Mouse (Mus musculus): Measurements from ENCODE around the gene Lrrc10b.

GRCm38 (mm10) chr19:10502571-10502970 is 45.3 kb upstream of the Lrrc10b start:
- TF ChIP-seq CTCF (IDR thresholded peaks at IDR 0.05; ENCODE audit: low read depth): peak; percentile 96
- TF ChIP-seq EP300 (IDR thresholded peaks at IDR 0.05; ENCODE audit: low read depth): no peak
